Mouse (Mus musculus) spleen, postnatal 4 days (tissue): ENCODE results near the gene Mthfr.

Experiments
- DNase-seq, 2 experiments: peaks; one replicate each; pipeline ENCODE4 v3.0.0; 2022; ENCODE audit warnings: low spot score in 2 of 2

Gene Mthfr

GRCm38 (mm10) chr4:148038600-148039253 is at the start of gene Mthfr, which contains the start of gene Clcn6:
Gene Mthfr, plus strand, starts transcription at chr4:148039077.
Gene Clcn6, minus strand, starts transcription at chr4:148038821.
- DNase-seq, result peak; percentile 99

DNA sequence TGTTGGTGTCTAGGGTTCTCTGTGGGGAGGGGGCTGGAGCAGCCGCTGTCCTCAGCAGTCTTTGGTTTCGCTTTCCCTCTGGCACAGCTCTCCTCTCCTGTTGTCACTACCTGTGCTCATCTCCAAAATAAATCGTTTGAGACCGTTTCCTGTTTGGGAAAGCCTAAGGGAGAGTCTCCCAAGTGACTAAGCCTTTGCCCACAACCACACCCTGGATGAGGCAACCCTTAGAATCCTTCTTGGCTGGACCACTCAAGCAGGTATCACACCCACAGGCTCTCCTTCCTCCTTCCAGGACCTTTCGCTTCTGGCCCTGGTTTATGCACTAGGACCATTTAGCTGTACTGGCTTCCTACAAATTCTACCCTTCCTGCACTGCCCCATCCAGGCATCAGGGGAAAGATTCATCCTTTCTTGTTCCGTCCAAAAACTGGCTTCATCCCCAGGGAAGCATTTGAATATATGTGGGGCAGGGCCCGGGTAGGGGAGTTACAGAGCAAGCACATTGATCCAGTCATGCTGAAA is 45.2 kb upstream of the Mthfr start:
- no peak for DNase-seq

GRCm38 (mm10) chr4:147995311-147995710 is 43.6 kb upstream of the Mthfr start:
- DNase-seq, result no peak

GRCm38 (mm10) chr4:148000202-148000772 is 38.6 kb upstream of the Mthfr start, which contains the start of gene Nppa:
Gene Nppa, plus strand, starts transcription at chr4:148000722.
- no peak for DNase-seq

GRCm38 (mm10) chr4:148001013-148001789 is 37.7 kb upstream of the Mthfr start:
- DNase-seq, result no peak

DNA sequence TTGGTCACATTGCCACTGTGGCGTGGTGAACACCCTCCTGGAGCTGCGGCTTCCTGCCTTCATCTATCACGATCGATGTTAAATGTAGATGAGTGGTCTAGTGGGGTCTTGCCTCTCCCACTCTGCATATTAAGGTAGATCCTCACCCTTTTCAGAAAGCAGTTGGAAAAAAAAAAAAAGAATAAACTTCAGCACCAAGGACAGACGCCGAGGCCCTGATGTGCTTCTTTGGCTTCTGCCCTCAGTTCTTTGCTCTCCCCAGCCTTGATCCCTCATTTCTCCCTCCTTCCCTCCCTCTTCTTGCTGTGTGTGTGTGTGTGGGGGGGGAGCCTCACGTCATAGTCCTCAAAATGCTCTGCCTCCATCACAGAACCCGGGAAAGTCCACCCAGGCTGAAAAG is 37.0 kb upstream of the Mthfr start:
- no peak for DNase-seq

GRCm38 (mm10) chr4:148004361-148004760 is 34.5 kb upstream of the Mthfr start:
- DNase-seq, result no peak

GRCm38 (mm10) chr4:148008412-148008811 is 30.5 kb upstream of the Mthfr start:
- DNase-seq, result peak in 1 of 2 experiments; percentile 60

- no peak for DNase-seq
Observed at GRCm38 (mm10) chr4:148009641-148010040, 29.2 kb upstream of the Mthfr start.

GRCm38 (mm10) chr4:148011332-148011731 is 27.5 kb upstream of the Mthfr start:
- no peak for DNase-seq

DNA sequence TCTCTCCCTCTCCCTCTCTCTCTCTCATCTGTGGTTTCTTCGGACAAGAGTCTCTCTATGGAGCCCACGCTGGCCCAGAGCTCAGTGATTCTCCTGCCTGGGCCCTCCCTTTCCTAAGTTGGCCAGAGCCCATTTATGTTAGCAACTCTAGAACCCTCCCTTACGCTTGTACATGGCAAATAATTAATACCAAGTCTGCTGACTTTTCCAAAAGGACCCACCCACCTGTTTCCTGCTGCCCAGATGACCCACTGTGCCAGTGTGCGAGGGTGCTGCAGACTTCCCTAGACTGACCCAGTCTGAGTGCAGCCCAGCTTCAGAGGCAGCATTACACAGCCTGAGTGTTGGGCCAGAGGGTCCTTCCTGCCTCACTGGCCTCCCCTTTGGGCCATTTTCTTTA is 26.7 kb upstream of the Mthfr start:
- no peak for DNase-seq

DNA sequence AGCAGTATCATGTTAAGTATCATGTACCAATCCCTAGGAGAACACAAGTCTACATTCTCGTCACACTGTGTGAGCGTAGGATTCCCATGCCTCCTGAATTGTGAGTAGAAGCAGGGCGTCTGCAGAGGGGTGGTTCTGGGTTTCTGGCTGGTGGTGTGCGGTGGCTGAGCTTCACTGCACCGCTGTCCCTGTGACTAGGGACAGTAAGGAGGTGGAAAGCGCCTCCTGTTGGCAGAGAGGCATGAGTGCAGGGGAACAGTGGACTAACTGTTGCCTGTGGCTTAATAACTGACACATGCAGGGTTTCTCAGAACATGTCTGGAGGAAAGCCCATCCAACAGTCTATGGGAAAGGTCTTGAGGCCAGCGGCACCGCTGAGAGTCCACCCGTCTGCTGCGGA is 23.5 kb upstream of the Mthfr start:
- no peak for DNase-seq

GRCm38 (mm10) chr4:148016981-148017380 is 21.9 kb upstream of the Mthfr start:
- DNase-seq, result no peak

DNA sequence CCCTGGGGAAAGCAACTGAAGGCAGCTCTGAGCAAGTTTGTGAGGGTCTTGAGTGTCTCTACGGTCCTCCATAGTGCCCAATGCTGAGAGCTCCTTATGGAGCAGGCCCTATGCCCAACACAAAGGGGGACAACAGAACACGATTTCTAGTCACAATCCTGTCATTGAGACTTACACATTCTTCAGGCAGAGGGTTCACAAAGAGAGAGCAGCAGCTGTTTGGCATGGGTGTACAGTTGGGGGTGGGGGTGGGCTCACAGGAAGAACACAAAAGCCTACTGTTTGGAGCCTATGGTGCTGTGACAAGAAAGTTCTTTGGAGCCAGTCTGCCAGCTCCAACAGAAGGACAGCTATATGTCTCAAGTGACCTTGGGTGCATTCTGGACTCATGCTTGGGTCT is 20.5 kb upstream of the Mthfr start:
- DNase-seq, result no peak

- no peak for DNase-seq
Observed at GRCm38 (mm10) chr4:148024003-148024402, 14.9 kb upstream of the Mthfr start.

GRCm38 (mm10) chr4:148029297-148029696 is 9.6 kb upstream of the Mthfr start:
- peak in 1 of 2 experiments; percentile 57 for DNase-seq

DNA sequence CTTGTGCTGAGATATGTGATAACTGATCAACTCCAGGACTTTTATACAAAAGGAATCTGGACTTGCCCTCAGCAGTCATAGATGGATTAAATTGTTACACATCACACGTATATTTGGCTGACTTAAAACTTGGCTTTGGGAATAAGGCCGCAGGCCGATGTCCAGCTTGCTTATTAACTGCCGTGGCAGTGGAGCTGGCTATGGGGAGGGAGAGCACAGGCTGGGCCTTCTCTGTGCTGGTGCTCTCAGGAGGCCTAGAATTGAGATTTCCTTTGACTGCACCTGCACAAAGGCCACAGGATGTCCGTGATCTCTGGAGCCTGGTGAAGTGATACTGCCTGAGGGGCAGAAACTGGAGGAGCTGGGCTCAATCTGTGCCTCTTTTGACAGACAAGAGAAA is 8.4 kb upstream of the Mthfr start:
- DNase-seq, result no peak

- no peak for DNase-seq
Observed at GRCm38 (mm10) chr4:148033858-148034410, 4.9 kb upstream of the Mthfr start.

- DNase-seq, result no peak
Observed at GRCm38 (mm10) chr4:148035440-148035839, 3.4 kb upstream of the Mthfr start.

DNA sequence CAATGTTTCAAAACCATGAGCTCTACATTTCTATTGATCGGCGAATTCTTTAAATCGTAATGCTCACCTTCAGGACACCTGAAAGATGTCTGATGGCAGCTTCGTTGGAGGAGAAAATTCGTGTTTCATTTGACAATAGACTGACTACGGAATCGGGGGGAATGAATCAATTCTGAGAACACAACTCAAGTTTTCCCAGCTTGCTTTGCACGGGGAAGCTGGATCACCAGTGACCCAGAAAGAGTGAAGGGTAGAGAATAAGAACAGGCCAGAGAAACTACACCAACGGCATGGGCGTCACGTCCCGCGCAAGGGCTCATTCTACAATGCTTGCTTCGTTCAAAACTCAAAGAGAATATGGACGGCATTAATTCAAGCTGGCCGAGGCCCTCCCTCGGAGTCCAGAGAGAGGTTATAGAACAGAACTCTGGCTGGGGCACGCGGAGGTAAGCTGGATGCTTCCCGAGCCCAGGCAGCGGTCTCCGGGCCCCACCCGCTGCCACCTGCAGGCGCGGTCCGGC is 738 bp upstream of the Mthfr start:
- no peak for DNase-seq

DNA sequence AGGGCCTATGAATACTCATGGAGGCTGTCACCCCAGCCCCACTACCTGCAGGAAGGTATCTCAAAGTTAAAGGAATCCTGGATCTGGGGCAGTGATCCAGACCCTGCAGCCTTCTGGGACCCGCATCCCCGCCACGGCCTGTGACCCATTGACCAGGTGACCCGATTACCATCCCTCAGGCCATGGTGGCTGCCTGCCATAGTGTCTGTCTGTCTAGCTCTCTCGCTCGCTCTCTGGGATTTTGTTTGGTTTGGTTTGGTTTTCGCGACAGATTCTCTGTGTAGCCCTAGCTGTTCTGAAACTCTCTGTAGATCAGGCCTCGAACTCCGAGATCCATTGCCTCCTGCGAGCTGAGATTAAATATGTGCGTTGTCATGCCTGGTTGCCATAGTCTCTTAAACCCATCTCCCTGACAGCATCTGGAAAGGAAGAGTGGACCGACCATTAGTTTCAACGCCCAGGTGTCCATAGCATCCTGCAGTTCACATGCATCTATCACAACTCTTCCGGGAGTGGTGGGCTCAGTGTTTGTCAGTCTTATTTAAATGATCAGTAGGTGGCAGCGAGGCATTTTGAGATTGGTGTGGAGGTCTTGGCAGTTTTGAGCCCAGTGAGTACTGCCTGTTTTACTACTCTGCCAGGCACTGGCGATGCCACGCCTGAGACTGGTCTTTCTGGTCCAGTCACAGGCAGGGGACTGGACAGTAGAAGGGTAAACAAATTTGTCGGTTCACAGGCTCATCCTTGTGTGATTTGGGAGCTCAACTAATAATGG is 564 bp downstream of the Mthfr start:
- DNase-seq, result peak in 1 of 2 experiments; percentile 31
